Mouse (Mus musculus): Measurements from ENCODE around the gene Armh3.

The Armh3 gene

GRCm38 (mm10) chr19:45997785-45998693, at the start of gene Armh3:
Gene Armh3 (minus strand): TSS chr19:45998488.
- peak; percentile 95 to 96 for DNase-seq

DNA sequence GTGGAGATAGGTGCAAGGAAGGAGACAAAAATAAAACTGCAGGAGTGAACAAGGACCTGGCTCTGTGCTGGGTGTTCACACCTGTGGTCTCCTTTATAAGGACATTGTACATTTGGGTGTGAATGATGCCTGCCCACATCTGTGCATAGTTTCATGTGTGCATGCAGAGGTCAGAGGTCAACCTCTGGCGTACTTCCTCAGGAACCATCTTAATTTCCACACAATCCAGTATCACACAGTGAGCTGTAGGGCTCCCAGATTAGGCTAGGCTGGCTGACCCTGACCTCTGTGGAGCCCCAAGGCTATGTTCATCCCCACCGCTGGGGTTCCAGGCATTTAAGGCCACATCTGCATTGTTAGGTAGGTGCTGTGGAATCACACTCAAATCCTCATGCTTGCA, 49.1 kb upstream of the Armh3 start:
- DNase-seq, result no peak

GRCm38 (mm10) chr19:46046621-46047025, 48.3 kb upstream of the Armh3 start:
- DNase-seq, result peak in 1 of 2 experiments; percentile 11

DNA sequence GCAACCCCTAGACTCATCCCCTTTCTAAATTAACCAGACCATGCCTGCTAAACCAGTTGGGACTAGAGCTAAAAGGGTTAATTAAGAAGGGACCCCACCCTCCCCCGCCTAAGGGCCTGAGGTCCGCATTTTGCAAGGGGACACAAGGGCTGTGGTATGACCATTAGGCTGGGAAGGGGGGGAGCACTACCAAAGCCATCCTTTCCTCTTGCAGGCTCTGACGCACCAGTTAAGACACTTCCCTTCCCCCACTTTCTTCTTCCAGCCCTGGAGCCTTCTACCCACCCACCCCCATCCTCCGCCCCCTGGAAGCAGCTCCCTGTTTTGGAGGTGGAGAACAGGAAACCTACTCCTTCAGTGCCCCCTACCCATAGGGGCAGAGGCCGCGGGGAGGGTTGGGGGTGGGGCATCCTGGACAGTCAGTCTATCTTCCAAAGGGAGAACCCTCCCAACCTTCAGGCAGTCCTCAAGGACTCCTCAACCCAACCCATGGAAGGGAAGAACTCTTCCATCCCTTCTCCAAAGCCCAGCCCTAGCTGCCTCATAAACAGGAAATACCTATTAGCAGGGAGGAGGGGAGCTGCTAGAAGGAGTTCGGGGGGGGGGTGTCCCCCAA, 47.5 kb upstream of the Armh3 start:
- DNase-seq, result peak; percentile 55 to 63

GRCm38 (mm10) chr19:46044993-46045695, 46.9 kb upstream of the Armh3 start, which contains the start of gene Ldb1:
Gene Ldb1 (minus strand): TSS chr19:46045214.
- DNase-seq, result peak; percentile 92 to 93

GRCm38 (mm10) chr19:46044271-46044992, 46.1 kb upstream of the Armh3 start, which contains the start of gene Pprc1:
Gene Pprc1 (plus strand): TSS chr19:46044886.
- DNase-seq, result peak; percentile 30 to 60

GRCm38 (mm10) chr19:46043380-46043779, 45.1 kb upstream of the Armh3 start:
- DNase-seq, result peak; percentile 28 to 53

- peak; percentile 55 to 59 for DNase-seq
Observed at GRCm38 (mm10) chr19:46042476-46043011, 44.3 kb upstream of the Armh3 start.

DNA sequence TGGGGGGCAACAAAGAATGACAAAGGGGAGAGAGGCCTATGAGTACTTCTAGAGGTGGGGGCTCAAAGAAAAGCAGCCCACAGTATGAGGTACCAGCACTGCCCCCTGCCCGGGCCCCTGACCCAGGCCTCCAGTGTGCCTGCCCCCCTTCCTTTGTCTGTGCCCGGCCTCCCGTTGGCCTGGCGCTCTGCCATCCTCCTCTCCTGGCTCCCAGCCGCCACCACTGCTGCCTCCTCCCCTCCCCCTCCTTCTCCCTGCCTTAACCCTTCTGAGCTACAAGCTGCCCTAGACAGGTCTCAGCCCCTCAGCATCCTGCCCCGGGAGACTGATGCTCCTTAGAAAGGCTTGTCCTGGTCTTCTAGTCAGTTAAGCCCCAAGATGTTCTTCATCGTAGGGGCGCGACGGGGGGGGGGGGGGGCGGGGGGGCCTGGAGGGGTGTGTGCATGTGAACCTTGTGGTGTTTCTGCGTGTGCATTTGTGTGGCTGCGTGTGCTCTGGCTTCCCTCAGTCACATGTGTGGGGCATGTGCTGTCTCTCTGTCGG, 43.7 kb upstream of the Armh3 start:
- DNase-seq, result peak; percentile 83 to 90

DNA sequence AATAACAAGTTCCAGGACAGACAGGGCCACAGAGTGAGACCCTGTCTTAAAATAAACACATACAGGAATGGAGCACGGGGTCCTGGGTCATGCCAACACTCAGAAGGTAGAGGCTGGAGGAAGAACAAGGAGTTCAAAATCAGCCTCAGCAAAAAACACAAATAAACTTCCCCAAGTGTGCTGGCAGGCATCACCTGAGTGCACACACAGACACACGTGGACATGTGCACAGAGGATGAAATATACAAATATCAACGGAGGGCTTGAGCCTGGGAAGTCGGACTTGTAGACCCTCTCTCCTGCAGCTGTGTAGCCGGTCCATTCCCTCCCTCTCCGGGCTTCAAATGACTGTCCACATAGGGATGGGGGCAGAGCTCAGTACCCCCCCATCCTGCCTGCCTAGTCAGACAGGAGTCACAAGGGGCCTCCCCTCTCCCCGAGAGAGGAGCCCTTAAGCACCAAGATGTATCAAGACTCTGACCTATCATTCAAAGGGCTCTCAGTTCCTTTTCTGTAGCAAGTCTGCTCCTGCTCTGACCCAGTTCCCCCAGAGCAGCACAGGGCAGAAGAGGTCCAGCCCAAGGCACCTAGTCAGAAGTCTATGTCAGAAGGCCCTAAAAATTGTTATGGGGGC, 43.1 kb upstream of the Armh3 start:
- DNase-seq, result no peak

GRCm38 (mm10) chr19:46040149-46040902, 42.0 kb upstream of the Armh3 start:
- DNase-seq, result no peak

DNA sequence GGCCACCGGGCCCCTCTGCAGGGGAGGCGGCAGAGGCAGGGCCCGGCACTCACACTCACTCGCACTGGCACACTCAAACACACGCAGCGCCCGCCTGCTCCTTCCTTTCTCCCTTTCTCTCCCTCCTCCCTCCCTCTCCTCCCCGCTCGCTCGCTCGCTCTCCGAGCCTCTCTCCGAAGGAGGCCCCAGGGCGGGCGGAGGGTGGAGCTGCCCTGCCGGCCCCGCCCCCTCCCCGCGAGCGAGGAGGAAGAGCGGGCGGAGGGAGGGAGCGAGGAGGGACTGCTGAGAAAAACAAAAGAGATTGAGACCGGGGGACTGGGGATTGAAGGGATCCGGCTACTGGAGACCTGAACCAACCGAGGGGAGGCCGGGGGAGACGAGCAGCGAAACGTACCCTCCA, 41.2 kb upstream of the Armh3 start:
- DNase-seq, result peak; percentile 88 to 96

GRCm38 (mm10) chr19:46038851-46039260, 40.6 kb upstream of the Armh3 start:
- DNase-seq, result peak; percentile 50 to 61

- peak; percentile 60 to 66 for DNase-seq
Observed at GRCm38 (mm10) chr19:46037925-46038850, 39.9 kb upstream of the Armh3 start.

DNA sequence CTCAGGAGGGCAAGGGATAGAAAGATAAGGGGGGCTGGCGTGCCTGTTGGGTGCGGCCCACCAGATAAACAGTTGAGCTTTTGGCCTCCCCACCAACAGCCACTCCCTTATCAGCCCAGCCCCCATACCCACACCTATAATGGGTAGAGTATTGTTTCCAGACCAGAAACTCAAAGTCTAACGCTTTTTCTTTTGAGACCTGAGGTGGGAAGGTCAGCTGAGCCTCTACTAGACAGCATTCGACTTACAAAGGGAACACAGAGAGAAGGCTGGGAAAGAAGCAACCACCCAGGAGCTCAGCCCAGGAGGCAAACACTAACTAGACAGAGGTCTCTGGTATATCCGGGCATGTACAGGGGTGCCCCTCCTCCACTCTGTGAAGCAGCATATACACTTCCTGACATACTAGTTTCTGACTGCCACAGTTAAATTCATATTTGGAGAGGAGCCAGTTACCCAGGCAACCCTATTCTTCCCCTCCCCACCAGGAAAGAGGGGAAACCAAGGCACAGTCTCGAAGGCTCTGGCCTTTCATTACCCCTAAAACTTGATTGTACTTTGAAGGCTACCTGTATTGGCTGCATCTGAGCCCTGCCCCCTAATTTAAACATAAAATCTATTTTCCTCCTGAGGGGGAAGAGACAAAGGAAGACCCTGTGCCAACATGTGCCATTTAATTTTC, 39.1 kb upstream of the Armh3 start:
- peak in 1 of 2 experiments; percentile 26 for DNase-seq

- DNase-seq, result peak; percentile 29 to 61
Observed at GRCm38 (mm10) chr19:46036477-46037242, 38.4 kb upstream of the Armh3 start.

GRCm38 (mm10) chr19:46035971-46036370, 37.7 kb upstream of the Armh3 start:
- DNase-seq, result peak; percentile 64 to 72

- no peak for DNase-seq
Observed at GRCm38 (mm10) chr19:46033911-46034310, 35.6 kb upstream of the Armh3 start.
